Mouse (Mus musculus) c-Kit-positive CD71-positive TER-119-negative erythroid progenitor cells, embryonic 14.5 days (primary cell): ENCODE results near the gene Synm.

Experiments used
- DNase-seq: peaks from one replicate; pipeline ENCODE4 v3.0.0-alpha.2; 2013; ENCODE audit warnings: low read depth

Synm gene

GRCm38 (mm10) chr7:67700846-67701245 is 58.7 kb downstream of the Synm start:
- DNase-seq: peak; percentile 27

GRCm38 (mm10) chr7:67699301-67699700 is 60.2 kb downstream of the Synm start:
- DNase-seq: no peak

GRCm38 (mm10) chr7:67697892-67698630 is 61.5 kb downstream of the Synm start:
- no peak for DNase-seq

GRCm38 (mm10) chr7:67695906-67696305 is 63.6 kb downstream of the Synm start:
- no peak for DNase-seq

- no peak for DNase-seq
Measured at GRCm38 (mm10) chr7:67692791-67693538, 66.6 kb downstream of the Synm start.

- DNase-seq: no peak
Measured at GRCm38 (mm10) chr7:67692141-67692540, 67.4 kb downstream of the Synm start.

- DNase-seq: no peak
Measured at GRCm38 (mm10) chr7:67691036-67691435, 68.5 kb downstream of the Synm start.

GRCm38 (mm10) chr7:67689793-67690192 is 69.7 kb downstream of the Synm start:
- DNase-seq: no peak

- DNase-seq: no peak
Measured at GRCm38 (mm10) chr7:67688281-67688680, 71.3 kb downstream of the Synm start.

GRCm38 (mm10) chr7:67686545-67686944 is 73.0 kb downstream of the Synm start:
- no peak for DNase-seq

- no peak for DNase-seq
Measured at GRCm38 (mm10) chr7:67683006-67683405, 76.5 kb downstream of the Synm start.

- no peak for DNase-seq
Measured at GRCm38 (mm10) chr7:67681078-67681477, 78.5 kb downstream of the Synm start.
